Mouse (Mus musculus) ovary, adult 2 months (tissue): ENCODE data around the gene Hist1h2ad. TPM values are rescaled to one million over a fixed set of nuclear protein-coding genes. Genes with fewer than 3 reads are reported as not detected.

Experiments
- polyA plus RNA-seq: library from polyadenylated mRNA; depleted of rRNA; stranded (reverse); fragments of >200 nt; gene quantifications from 2 replicates; pipeline ENCODE4 v1.2.3, GENCODE M21; 2012; rRNA removed

The Hist1h2ad gene
- polyA plus RNA-seq = 17.3 and 24.2 TPM in 2 replicates

GRCm38 (mm10) chr13:23573898-23574524 lies at the start of gene Hist1h2ad, which contains the start of gene Hist1h2bf:
Gene Hist1h2ad, plus strand, starts transcription at chr13:23574381.
Gene Hist1h2bf, minus strand, starts transcription at chr13:23574196.

DNA sequence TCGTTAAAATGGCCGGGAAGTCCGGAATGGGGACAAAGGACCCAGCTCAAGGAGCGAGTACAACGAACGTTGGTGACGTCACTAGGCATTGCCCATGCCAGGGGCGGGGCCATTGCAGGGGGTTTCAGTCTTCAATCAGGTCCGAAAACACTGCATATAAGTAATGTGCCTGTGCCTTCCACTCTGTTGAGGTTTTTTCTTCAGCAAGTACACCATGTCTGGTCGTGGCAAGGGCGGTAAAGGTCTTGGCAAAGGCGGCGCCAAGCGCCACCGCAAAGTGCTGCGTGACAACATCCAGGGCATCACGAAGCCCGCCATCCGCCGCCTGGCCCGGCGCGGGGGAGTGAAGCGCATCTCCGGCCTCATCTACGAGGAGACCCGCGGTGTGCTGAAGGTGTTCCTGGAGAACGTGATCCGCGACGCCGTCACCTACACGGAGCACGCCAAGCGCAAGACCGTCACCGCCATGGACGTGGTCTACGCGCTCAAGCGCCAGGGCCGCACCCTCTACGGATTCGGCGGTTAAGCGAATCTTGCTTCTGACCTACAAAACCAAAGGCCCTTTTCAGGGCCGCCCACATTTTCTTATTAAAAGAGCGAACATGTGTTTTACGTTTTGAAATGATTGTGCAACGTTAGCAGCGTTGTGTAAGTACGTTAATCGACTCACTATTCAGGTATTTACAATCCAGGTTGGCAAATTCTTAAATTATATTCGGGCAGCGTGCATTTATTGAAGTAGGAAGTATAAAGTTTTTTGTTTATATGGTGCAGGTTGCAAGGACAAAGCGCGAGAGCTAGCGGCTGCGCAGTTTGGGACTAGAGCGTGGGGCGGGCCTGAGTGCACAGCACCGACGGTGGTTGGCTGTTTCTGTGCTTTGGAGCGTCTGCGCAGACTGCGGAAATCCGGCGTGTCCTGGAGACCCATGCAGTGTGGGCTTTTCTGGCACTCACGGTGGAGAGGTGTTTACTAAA lies 43.0 kb upstream of the Hist1h2ad start, which contains the start of gene Hist1h4h:
Hist1h4h (plus strand) TSS at position 150 of the 975 bp plus-strand sequence.

DNA sequence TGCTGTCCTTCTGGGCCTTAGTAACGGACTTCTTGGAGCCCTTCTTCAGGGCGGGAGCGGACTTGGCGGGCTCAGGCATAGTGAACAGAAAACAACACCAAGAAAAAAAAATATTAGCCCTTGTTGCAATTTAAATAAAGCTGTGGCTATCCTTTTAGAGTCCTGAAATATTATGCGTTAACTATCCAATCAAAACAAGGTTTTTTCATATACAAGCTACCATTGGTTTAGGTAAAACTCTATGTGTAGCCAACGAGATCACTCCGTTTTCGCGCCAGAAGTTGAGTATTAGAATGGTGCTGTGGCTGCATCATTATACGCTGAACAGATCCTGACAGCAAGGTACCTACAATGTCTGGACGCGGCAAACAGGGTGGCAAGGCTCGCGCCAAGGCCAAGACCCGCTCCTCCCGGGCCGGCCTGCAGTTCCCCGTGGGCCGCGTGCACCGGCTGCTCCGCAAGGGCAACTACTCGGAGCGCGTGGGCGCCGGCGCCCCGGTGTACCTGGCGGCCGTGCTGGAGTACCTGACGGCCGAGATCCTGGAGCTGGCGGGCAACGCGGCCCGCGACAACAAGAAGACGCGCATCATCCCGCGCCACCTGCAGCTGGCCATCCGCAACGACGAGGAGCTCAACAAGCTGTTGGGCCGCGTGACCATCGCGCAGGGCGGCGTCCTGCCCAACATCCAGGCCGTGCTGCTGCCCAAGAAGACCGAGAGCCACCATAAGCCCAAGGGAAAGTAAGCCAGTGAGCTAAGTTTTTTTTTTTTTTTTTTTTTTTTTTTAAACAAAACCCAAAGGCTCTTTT lies 40.4 kb upstream of the Hist1h2ad start, which contains the start of gene Hist1h2af:
Hist1h2af (plus strand) TSS at position 347 of the 808 bp plus-strand sequence.

DNA sequence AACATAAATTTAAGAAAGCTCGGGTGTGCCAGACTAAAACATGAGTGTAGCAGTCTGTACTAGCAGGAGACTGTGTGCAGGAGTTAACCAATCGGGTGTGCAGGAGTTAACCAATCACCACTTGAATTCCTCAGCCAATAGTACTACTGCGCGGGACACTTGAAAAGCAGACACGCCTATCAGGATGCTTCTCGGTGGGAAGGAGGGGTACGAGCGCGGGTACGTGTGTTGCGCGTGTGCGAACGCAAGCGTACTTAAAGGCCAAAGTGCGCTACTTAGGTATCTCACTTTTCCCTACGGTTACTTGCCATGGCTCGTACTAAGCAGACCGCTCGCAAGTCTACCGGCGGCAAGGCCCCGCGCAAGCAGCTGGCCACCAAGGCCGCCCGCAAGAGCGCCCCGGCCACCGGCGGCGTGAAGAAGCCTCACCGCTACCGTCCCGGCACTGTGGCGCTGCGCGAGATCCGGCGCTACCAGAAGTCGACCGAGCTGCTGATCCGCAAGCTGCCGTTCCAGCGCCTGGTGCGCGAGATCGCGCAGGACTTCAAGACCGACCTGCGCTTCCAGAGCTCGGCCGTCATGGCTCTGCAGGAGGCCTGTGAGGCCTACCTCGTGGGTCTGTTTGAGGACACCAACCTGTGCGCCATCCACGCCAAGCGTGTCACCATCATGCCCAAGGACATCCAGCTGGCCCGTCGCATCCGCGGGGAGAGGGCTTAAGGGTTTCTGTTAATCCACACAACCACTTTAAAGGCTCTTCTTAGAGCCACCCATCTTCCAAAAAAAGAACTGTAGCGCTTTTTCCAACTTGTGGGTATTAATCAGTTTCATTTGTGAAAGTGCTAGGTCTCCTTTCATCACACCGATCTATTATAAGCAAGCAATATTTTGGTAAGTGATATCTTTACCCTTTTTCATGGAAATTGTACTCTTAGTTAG lies 38.8 kb upstream of the Hist1h2ad start, which contains the start of gene Hist1h3g:
Hist1h3g (plus strand) TSS at position 286 of the 939 bp plus-strand sequence.

GRCm38 (mm10) chr13:23542999-23543607 lies 31.1 kb upstream of the Hist1h2ad start, which contains the start of gene Hist1h2bh:
Gene Hist1h2bh, minus strand, starts transcription at chr13:23543392.

DNA sequence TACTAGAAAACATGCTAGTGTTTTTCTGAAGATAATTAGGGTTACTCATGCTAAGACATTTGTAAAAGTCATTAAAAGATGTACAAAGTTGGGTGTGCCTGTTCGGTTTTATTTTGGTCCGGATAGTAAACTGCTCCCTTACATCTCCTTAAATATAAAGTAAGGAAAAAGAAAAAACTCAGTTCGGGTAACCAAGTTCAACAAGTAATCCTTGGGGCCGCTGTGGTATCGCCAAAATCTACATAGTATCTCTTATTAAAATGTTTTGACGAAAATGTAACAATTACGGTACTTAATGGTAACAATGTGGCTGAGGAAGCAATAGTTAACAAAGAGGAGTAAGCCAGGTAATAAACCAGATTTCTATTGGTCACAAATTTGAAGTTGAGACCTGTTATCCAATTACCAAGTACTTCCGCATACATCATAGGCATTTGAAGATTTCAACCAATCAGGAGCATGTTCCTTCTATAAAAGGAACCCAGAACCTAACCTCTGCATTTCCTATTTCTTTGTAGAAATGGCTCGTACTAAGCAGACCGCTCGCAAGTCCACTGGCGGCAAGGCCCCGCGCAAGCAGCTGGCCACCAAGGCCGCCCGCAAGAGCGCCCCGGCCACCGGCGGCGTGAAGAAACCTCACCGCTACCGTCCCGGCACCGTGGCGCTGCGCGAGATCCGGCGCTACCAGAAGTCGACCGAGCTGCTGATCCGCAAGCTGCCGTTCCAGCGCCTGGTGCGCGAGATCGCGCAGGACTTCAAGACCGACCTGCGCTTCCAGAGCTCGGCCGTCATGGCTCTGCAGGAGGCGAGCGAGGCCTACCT lies 30.0 kb upstream of the Hist1h2ad start, which contains the start of gene Hist1h3f:
Hist1h3f (plus strand) TSS at position 88 of the 822 bp plus-strand sequence.

DNA sequence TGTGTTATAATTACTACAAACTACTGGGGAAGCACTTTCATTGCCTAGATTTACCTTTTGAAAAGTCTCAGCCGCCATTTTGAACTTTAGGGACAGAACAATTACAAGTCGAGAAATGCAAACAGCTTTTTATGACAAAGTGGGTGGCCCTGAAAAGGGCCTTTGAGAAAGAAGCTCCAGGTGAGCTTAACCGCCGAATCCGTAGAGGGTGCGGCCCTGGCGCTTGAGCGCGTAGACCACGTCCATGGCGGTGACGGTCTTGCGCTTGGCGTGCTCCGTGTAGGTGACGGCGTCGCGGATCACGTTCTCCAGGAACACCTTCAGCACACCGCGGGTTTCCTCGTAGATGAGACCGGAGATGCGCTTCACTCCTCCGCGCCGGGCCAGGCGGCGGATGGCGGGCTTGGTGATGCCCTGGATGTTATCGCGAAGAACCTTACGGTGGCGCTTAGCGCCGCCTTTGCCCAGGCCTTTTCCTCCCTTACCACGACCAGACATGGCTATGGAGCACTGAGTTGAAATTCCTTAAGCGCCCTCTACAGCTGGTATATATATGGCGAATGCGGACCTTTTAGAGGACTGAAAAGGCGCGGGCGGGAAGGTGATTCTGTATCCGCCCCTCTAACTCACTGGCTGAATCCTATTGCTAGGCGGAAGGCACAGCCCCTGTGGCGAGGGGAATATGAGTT lies 22.9 kb upstream of the Hist1h2ad start, which contains the start of gene Hist1h4f:
Hist1h4f (minus strand) TSS at position 503 of the 689 bp plus-strand sequence.

GRCm38 (mm10) chr13:23552962-23553361 lies 21.2 kb upstream of the Hist1h2ad start, which contains the start of gene Hist1h1d:
Gene Hist1h1d, plus strand, starts transcription at chr13:23553262.

DNA sequence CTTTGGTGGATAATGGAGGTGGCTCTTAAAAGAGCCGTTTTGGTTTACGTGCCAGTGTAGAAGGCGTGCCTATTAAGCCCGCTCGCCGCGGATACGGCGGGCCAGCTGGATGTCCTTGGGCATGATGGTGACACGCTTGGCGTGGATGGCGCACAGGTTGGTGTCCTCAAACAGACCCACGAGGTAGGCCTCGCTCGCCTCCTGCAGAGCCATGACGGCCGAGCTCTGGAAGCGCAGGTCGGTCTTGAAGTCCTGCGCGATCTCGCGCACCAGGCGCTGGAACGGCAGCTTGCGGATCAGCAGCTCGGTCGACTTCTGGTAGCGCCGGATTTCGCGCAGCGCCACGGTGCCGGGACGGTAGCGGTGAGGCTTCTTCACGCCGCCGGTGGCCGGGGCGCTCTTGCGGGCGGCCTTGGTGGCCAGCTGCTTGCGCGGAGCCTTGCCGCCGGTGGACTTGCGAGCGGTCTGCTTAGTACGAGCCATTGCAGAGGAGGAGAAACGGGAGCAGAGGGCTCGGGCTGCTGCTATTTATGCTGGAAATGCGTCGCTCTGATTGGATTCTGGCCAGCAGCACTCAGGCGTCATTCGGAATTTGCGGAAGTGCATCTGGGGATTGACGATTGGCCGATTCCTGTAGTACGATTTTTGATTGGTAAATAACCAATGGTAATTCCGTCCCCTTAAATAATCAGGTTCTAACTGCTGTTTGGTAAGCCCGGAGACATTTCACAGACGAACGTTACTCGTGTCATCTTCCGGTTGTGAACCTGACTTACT lies 12.1 kb upstream of the Hist1h2ad start, which contains the start of gene Hist1h3e:
Hist1h3e (minus strand) TSS at position 487 of the 777 bp plus-strand sequence.

GRCm38 (mm10) chr13:23571022-23571503 lies 3.1 kb upstream of the Hist1h2ad start, which contains the start of the genes Hist1h2ae and Hist1h2bg:
Gene Hist1h2ae, minus strand, starts transcription at chr13:23571220.
Gene Hist1h2bg, plus strand, starts transcription at chr13:23571396.

DNA sequence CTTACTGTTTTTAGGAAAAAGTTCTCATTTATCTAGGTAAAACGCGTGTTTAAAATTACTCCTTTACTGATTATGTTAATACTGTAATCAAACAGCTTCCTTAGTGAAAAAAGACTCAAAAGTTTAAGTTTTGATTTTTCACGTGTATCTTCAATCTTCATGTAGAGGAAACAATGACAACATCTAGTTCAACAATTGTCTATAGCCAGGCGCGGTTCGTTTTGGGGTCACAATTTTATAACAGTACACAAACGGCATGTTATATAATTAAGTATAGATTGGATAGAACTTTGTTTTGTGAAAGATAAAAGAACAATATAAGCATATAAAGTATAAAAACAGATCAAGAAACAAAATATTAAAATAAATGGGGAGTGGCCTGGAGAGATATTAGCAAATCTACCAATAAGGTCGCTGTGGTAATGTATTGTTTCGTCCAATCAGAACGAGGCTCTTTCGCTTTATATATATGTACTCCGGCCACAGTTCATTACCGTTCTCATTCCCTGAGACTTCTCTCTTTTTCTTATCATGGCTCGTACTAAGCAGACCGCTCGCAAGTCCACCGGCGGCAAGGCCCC lies 1.2 kb downstream of the Hist1h2ad start, which contains the start of gene Hist1h3d:
Hist1h3d (plus strand) TSS at position 493 of the 581 bp plus-strand sequence.

DNA sequence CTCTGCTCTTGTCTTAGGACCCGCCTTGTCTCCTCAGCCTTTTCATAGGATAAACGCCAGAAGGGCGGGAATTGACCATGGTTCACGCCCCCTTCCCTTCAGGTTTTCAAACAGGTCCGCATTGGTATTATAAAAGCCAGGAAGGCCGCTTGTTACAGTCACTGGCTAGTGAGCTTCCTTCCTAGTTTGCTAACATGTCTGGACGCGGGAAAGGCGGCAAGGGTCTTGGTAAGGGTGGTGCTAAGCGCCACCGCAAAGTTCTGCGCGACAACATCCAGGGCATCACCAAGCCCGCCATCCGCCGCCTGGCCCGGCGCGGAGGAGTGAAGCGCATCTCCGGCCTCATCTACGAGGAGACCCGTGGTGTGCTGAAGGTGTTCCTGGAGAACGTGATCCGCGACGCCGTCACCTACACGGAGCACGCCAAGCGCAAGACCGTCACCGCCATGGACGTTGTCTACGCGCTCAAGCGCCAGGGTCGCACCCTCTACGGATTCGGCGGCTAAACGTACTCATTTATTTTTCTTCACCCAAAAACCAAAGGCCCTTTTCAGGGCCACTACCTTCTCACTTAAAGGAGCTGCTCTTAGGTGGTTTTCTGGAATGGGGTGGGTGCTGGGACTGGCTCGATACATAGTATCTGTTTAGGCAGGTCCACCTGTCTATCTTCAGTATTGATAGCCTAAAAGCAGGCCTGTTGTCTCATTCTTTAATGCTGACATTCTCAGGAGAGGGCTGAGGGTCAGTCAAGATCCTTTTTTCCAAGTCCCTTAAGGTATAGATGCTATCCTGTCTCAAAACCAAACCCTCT lies 7.4 kb downstream of the Hist1h2ad start, which contains the start of gene Hist1h4d:
Hist1h4d (plus strand) TSS at position 191 of the 811 bp plus-strand sequence.

GRCm38 (mm10) chr13:23620733-23621531 lies 46.8 kb downstream of the Hist1h2ad start, which contains the start of gene Hist1h2be:
Gene Hist1h2be, minus strand, starts transcription at chr13:23621124.

GRCm38 (mm10) chr13:23622175-23622671 lies 48.0 kb downstream of the Hist1h2ad start, which contains the start of gene Hist1h1e:
Gene Hist1h1e, minus strand, starts transcription at chr13:23622558.

